Mouse (Mus musculus) urinary bladder, adult 18-20 months (tissue): ENCODE results near the gene Ap3m1.

Experiments used
- DNase-seq, 2 experiments: peaks; one replicate each; pipeline ENCODE4 v3.0.0; 2022; ENCODE audit warnings: low spot score in 2 of 2, mixed read lengths in 2 of 2

Ap3m1 gene

DNA sequence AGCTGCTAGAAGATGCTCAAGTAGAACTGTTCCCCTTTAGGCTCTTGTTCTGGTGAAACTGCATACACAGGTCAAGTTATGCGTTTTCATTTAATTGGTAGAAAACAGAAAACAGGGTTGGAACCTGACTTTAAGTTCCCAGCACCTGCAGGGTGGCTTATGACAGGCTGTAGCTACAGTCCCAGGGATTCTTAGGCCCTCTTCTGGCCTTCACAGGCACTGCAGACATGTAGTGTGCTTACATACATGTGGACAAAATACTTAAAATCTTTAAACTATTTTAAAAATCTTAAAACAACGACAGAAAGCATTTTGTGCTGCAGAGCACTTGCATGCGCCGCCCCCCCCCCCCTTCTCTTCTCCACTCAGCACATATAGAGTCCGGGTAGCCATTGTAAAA, 17.3 kb upstream of the Ap3m1 start:
- no peak for DNase-seq

DNA sequence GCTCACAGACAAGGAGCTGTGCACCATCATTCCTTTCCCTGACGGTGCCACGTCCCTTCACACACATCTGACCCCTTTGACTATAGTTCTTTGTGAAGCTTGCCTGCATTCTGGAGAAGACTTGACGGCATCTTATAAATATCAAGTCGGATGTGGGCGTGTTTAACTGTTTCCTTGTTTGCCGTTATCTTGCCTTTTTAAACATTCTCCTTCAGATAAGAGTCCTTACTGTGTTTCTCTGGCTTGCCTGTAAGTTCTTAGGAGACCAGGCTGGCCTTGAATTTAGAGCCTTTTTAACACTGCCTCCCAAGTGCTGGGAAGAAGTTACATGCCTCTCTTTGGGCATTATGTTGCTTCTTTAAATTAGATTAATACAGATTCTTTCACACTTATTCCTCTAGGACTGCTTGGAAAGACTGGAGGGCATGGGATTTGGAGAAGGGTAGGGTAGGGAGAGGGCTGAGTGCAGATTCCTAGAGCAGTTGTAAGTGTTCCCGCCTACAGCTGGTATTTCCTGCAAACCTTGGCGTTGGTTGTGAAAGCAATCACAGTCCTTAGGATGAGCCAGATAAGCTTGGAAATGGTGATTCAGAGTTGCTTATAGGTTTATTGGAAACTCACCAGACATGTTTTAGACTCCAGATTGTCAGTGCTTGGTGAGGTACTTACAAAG, 13.3 kb upstream of the Ap3m1 start:
- DNase-seq: no peak

DNA sequence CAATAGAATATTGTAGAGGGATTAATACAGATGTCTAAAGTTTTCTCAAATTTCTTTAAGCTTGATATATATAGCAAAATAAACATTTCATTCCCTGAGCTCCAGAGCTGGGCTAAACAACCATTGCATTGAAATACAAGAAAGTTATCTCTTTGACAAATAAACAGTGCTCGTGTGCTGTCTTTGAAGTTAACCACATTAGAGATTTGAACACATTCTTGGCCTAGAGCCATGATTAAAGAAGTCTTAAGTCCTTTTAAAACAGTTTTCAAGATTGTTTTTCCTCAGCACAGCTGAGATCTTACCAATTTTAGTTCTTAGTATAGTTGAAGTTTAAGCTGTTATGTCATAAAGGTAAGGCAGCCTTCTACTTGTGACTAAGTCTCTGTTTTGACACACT, 12.0 kb upstream of the Ap3m1 start:
- no peak for DNase-seq

DNA sequence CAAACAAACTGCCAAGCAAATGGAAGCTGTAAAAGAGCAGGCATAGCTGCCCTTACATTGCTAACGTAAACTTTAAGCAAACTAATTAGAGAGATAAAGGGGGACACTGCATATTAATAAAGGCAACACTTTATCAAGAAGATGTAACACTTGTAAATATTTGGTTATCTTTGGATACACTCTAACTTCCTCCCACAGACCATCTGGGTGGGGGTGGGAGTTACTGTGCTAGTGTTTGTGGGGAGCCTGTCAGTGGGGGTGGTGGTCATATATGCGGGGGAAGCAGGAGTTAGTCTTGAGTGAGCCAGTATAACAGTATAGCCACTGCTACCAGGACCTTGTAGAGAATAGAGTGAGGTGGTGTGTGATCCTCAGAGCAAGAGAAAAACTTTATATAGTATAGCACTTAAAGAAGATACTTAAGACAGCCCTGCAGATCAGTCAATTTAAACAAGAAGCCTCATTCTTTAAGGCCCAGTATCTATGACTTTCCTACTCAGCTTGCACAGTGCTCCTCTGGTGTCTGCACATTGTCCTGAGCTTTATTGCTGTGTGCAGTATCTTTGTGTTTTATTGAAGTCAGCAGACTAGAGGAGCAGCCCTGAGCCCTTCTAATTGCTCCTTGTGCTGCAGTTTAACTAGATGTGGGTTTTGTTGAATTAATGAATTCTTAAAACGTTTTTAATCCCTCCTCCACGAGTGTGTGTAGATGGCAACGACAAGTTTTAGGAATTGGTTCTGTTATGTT, 10.6 kb upstream of the Ap3m1 start:
- DNase-seq: no peak

DNA sequence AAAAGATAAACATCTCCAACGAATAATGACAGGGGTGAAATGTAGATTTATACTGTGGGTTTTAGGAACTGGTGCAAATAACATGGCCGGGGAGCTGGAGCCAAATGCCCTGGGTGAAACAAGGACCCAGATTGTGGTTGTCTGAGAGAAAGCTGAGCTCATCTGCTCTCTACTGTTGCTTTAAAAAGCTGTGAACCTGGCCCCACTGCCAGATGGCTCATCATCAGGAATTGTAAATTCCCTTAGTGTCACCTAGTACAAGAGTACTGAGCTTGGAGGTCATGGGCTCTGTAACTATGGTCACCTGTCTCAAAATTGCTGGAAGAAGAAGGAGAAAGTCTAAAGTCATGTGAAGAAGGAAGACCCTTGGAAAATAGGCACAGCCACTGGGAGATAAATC, 6.7 kb upstream of the Ap3m1 start:
- DNase-seq: no peak

DNA sequence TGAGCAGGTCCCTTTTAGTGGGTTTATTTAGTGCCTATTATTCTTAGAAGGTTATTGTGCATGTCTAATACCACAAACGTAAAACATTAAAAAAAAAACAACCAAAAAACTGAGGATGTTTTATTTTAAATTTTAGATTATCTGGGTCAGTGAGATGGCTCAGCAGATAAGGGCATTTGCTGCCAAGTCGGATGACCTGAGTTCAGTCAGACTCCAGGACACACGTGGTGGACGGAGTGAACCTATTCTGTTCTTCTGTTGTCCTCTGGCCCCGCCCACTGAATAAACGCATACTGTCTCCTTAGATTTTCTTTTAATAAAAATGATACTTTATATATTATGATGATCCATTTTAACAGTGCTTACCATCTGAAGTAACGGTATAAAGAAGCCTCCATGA, 1.3 kb upstream of the Ap3m1 start:
- no peak for DNase-seq

DNA sequence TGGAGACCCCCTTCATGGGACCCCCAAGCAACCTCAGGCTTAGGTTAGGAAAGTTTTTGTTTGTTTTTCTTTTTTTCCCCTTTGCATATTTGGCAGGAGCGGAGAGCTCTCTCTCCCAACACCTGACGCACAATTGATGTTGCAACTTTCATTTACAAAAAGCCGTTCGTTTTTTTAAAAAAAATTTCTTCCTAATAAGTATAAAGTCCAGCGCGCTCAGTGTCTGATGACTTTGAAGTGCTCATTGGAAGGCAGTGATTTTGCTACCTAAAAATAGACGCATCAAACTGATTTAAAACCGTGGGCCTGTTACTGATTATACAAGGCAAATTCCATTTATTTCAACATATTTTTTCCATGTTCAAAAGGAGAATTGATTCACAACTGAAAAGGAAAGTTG, 843 bp upstream of the Ap3m1 start:
- no peak for DNase-seq

DNA sequence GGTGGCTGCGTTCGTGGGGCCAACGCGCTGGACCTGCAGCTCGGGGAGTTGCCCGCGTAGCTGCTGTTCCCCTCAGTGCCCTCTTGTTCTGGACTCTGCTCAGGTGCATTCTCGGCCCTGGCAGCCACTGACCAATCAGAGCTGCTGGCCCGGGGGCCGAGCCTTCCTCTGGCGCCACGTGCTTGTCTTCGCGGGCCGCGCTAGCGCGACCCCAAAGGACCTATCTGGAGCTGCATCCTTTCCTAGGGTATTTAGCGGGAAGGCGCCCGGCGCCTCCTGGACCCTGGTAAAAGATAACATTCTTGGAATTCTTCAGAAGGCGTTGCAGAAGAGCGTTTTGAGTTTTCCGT, 448 bp upstream of the Ap3m1 start:
- peak in 1 of 2 experiments; percentile 46 for DNase-seq

DNA sequence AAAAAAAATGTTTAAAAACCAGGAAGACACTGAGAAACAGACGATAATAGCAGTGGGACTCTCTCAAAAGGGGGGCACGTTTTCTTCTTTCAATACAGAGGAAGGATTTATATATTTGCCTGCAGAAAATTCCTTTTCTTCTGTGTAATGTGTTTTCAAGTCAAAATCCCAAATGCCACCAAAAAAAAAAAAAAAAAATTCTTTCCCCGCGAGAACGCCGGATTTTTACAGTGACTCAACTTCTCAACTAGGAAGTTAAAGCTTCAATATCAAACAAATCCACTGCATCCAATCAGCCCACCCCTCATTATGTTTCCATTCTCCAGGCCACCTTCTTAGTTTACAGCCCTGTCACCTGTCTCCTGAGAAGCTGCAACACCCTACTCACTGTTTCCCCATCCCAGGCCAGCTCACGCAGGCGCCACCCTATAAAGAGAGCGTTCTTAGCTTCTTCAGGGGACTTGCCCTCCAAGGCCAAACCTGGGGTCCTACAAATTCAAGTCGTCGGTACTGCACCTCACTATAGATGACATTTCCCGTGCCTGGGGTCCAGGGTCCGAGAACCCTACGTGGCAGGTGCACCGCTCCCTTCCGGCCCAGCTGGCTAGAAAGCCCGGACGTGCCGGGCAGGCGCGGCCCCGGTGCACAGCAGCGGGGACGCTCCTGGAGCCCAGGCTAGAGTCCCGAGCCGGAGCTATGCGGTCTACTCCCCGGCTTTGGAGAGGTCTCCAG, 762 bp downstream of the Ap3m1 start:
- no peak for DNase-seq

DNA sequence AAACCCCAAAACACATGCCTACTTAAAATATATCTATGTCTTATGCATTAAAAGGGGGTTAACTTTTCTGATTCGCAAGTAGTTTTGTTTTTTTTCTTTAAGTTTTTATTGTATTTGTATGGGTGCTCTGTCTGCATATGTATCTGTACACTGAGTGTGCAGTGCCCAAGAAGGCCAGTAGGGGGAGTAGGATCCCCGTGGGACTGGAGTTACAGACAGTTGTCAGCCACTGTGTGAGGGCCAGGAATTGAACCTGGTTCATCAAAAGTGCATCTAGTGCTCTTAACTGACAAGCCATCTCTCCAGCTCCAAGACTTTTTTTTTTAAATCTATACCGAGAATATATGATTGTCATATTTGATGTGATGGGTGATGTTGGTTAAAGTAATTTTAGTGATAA, 1.6 kb downstream of the Ap3m1 start:
- no peak for DNase-seq

DNA sequence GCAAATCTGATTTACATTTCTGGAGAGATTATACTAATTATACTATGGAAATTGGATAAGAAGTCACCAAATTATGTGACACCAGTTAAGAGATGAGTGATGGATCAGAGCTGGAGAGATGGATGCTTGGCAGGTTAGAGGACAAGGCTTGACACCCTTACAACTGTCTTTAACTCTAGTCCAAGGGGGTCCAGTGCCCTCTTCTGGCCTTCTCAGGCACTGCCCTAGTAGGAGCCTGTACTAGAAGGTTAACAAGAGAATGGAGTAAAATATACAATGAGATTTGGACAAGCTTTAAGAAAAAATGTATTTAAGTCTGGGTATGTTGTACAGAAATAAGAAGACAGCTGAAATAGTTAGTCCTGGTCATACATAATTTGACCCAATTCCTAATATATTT, 3.4 kb downstream of the Ap3m1 start:
- no peak for DNase-seq

DNA sequence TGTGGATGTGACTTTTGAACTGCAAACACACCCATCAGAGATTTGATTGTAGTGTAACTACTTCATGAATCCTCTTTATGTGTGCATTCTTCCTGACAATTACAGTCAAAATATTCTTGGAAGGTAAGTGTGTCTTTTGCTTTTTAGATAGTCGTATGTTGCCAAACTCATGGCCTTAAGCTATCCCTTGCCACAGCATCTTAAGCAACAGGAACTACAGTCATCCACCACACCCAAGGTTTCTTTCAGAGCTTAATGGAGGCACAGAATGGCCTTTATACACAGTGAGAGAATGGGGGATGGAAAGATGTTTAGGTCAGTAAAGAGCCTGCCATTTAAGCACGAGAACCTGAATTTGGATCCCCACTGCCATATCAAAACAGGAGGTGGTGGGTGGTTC, 4.5 kb downstream of the Ap3m1 start:
- no peak for DNase-seq

DNA sequence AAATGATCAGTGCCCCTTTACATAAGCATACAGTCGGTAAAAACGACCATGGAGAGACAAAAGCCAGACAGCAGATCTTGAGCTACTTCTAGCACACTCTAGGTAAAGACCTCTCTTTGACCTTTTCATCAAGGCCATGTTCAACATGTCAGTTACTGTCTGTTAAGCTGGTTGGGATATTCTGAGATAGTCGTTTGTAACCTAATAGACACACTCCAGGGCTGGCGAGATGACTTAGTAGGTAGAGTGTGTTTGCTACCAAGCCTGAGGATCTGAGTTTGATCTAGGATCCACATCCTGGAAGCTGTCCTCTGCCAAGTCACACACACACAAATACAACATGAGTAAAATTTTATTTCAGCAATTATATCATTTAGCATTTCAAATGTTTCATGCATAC, 12.7 kb downstream of the Ap3m1 start:
- DNase-seq: no peak

DNA sequence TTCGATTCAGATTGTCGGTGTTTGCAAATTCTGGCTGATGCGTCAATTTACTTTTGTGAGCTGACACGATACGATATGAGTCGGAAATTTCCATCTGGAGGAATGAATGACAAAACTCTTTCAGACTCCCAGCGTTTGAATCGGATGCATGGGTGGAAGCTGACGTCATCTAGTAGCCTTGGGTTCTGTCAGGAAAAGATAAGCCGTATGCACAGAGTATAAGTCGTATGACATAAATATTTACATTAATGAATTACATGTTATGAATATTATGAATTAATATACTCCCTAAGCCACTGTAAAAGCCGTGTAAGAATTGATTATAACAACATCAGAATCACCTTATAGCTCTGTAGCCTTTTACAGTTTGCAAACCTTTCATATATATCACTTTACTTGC, 13.2 kb downstream of the Ap3m1 start:
- DNase-seq: no peak

DNA sequence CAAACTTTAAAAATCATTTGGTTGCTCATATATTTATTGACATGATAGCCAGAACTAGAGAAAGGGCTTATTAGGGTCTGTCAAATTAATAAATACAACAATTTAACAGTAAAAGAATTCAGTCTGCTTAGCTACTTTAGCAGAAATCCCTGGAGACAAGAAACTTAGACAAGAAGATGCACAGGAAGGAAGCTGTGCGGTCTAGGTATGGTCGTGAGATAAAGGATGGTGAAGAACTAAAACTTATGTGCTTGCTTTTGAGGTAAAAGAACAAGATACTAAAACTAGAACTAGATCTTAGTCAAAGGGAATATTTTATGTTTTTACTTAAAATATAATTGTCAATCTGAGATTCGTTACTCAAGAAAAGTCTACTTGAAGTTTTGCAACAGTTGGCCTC, 17.5 kb downstream of the Ap3m1 start:
- DNase-seq: no peak

DNA sequence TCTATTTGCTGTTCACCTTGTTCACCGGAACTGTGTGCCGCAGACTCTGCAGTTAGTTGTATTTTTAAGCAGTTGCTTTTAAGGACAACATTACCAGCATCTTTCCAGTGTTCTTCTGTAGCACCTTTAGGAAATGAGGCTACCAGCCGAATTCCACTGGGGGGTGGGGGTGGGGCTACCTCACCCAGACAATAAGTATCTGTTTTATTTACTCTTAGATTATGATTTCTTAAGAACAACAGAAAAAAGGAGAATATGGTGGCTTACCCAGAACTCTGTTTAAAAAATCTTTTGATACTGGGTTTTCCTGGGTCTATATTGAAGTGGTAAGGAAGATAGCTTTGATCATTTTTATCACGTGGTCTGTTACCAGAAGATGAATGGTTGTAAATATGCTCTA, 18.0 kb downstream of the Ap3m1 start:
- DNase-seq: no peak

DNA sequence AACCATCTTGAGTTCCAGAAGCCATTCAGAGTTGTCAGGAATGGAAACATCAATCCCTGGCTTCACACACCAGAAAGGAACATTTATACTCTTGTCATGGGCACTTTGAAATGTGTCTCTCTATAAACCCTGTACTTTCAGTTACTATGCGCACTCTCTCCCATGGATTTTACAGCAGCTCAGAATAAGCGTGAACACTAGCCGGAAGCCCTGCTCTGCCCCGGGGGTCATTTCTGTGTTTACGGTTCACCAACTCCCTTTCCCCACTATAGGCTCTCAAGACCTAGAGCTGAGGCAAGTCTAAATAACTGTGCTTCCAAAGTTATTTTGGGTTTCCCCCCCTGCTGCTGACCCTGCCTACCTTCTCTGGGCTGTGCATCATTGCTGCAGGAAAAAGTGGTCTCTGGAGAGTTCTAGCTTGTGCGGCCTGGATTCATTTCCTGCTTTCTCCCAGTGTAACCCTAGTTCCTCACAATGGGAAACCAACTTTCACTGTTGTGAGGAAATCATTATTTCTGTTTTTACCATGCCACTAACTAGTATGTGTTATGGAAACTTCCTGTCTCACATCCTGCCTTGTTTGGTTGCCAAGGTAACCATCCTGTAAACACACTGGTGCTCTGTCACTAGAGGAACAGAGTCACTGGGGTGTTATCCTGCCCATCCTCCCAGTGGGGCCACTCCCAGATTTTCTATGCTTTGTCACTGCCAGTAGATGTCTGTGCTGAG, 20.4 kb downstream of the Ap3m1 start:
- peak in 1 of 2 experiments; percentile 10 for DNase-seq

DNA sequence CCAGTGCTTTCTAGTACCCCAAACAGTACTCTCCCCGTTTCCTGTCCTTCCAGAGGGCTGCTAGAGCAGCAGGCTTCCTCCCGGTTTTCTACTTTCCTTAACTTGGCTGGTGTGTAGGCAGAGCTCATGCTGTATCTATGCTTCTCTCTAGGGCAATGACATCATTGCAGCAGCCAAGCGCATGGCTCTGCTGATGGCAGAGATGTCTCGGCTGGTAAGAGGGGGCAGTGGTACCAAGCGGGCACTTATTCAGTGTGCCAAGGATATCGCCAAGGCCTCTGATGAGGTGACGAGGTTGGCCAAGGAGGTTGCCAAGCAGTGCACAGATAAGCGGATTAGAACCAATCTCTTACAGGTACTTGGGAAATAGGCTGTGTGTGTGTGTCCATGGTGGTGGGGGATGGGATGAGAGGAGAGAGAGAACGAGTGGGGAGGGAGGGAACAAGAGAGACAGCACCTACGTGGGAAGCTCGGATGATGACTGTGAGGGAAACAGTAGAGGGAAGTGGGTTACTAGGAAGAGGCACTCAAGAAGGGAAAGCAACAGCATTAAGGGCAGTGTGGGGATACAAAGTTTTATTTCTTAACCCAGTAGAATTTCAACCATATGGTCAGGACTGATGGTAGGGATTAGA, 23.2 kb downstream of the Ap3m1 start:
- no peak for DNase-seq

DNA sequence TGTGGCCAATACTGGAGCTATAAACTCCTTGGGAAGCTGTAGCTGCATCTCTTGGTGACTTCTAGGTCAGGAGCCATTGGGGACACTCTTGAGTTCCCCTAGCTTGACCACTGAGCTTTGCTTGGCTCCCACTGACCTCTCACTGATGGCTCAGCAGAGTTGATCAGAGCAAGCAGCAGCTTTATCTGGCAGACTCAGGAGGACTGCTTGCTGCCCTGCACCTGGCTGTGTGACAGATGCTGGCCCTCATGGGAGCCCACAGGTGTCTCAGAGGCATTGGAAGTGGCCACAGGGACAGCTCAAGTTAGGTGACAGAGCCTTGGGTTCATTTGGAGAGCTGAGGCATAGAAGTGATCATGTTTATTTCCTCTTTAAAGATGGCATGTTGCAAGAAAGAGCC, 24.8 kb downstream of the Ap3m1 start:
- no peak for DNase-seq

DNA sequence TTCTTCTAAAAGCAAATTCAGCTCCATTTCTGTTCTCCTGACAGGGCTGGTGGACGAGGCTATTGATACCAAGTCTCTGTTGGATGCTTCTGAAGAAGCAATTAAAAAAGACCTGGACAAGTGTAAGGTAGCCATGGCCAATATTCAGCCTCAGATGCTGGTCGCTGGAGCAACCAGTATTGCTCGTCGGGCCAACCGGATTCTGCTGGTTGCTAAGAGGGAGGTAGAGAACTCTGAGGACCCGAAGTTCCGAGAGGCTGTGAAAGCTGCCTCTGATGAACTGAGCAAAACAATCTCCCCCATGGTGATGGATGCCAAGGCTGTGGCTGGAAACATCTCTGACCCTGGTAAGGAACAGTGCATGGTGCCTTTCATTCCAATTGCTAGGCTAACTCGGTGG, 31.9 kb downstream of the Ap3m1 start:
- DNase-seq: no peak

DNA sequence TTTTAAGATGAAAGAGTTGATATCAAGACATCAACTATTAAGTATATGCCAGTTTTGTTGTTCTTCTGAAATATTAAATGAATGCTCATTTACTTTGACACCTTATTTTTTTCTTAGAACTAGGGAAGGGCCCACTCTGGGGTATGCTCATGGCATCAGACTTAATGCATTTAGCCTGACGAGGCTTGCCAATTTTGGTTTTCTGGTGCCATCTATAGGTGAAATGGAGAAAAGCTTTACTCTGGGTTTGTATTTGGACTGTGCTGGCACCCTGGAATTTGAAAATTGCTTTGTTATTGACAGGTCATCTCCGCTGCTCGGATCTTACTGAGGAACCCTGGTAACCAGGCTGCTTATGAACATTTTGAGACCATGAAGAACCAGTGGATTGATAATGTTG, 33.3 kb downstream of the Ap3m1 start:
- no peak for DNase-seq

DNA sequence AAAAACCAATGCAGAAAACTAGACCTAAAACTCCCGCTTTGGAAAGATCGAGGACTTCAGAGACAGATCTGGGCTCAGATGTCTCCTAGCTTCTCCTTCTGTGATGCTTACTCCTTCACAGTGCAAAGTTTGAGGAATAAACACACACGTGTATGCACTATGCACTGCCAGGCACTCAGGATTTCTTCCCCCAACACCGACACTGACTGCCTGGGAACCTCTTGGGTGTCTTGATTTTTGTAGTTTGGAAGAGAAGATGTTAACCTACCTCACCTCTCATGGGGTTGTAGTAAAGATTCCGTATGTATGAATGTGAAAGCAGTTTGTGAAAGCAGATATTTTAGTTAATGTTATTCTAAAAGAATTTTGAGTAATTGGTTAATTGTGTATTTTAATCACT, 34.4 kb downstream of the Ap3m1 start:
- DNase-seq: no peak
